Mouse (Mus musculus): ENCODE results near the gene Mamstr. TPM values are rescaled to one million over a fixed set of nuclear protein-coding genes. Genes with fewer than 3 reads are reported as not detected.

Gene Mamstr
- not detected for polyA plus RNA-seq (2014; fragmentation: Illumina TruSeq; extraction: RNeasy Lipid Tissue Mini Kit (QIAGEN cat#74804); ENCODE audit: low read depth, low replicate concordance)

GRCm38 (mm10) chr7:45639561-45640027, at the start of gene Mamstr:
Gene Mamstr, plus strand, starts transcription at chr7:45639977.

GRCm38 (mm10) chr7:45617042-45617695, 22.6 kb upstream of the Mamstr start, which contains the start of gene Fut1:
Gene Fut1, plus strand, starts transcription at chr7:45617289.

GRCm38 (mm10) chr7:45621443-45621842, 18.3 kb upstream of the Mamstr start, which contains the start of gene Izumo1:
Gene Izumo1, plus strand, starts transcription at chr7:45621811.

GRCm38 (mm10) chr7:45627261-45627660, 12.5 kb upstream of the Mamstr start, which contains the start of gene Rasip1:
Gene Rasip1, plus strand, starts transcription at chr7:45627488.

GRCm38 (mm10) chr7:45666161-45666560, 26.4 kb downstream of the Mamstr start, which contains the start of gene Fut2:
Gene Fut2, minus strand, starts transcription at chr7:45666394.

GRCm38 (mm10) chr7:45683396-45684050, 43.7 kb downstream of the Mamstr start, which contains the start of gene Ntn5:
Gene Ntn5, plus strand, starts transcription at chr7:45684022.

GRCm38 (mm10) chr7:45693921-45694591, 54.3 kb downstream of the Mamstr start, which contains the start of gene Sec1:
Gene Sec1, minus strand, starts transcription at chr7:45694402.

Other genes starting within 250 kb of the Mamstr start
- 40.0 TPM for gene Snrnp70, start 244.2 kb upstream of the Mamstr start, polyA plus RNA-seq (2014; fragmentation: Illumina TruSeq; extraction: RNeasy Lipid Tissue Mini Kit (QIAGEN cat#74804); ENCODE audit: low read depth, low replicate concordance)
- gene Kcna7, start 234.3 kb upstream of the Mamstr start, polyA plus RNA-seq (2014; fragmentation: Illumina TruSeq; extraction: RNeasy Lipid Tissue Mini Kit (QIAGEN cat#74804); ENCODE audit: low read depth, low replicate concordance): not detected
- gene Ntf5, start 226.3 kb upstream of the Mamstr start, polyA plus RNA-seq (2014; fragmentation: Illumina TruSeq; extraction: RNeasy Lipid Tissue Mini Kit (QIAGEN cat#74804); ENCODE audit: low read depth, low replicate concordance): 0.53 TPM
- gene Lhb, start 219.2 kb upstream of the Mamstr start, polyA plus RNA-seq (2014; fragmentation: Illumina TruSeq; extraction: RNeasy Lipid Tissue Mini Kit (QIAGEN cat#74804); ENCODE audit: low read depth, low replicate concordance): not detected
- 5.7 TPM for gene Gys1, start 205.1 kb upstream of the Mamstr start, polyA plus RNA-seq (2014; fragmentation: Illumina TruSeq; extraction: RNeasy Lipid Tissue Mini Kit (QIAGEN cat#74804); ENCODE audit: low read depth, low replicate concordance)
- gene Ruvbl2, start 201.9 kb upstream of the Mamstr start, polyA plus RNA-seq (2014; fragmentation: Illumina TruSeq; extraction: RNeasy Lipid Tissue Mini Kit (QIAGEN cat#74804); ENCODE audit: low read depth, low replicate concordance): 0.36 TPM
- gene Ftl1, start 180.1 kb upstream of the Mamstr start, polyA plus RNA-seq (2014; fragmentation: Illumina TruSeq; extraction: RNeasy Lipid Tissue Mini Kit (QIAGEN cat#74804); ENCODE audit: low read depth, low replicate concordance): 9.1 TPM
- 0.65 TPM for gene Bax, start 173.1 kb upstream of the Mamstr start, polyA plus RNA-seq (2014; fragmentation: Illumina TruSeq; extraction: RNeasy Lipid Tissue Mini Kit (QIAGEN cat#74804); ENCODE audit: low read depth, low replicate concordance)
- not detected for gene Tulp2, start 158.1 kb upstream of the Mamstr start, polyA plus RNA-seq (2014; fragmentation: Illumina TruSeq; extraction: RNeasy Lipid Tissue Mini Kit (QIAGEN cat#74804); ENCODE audit: low read depth, low replicate concordance)
- gene Gm45808, start 153.2 kb upstream of the Mamstr start, polyA plus RNA-seq (2014; fragmentation: Illumina TruSeq; extraction: RNeasy Lipid Tissue Mini Kit (QIAGEN cat#74804); ENCODE audit: low read depth, low replicate concordance): not detected
- gene Dhdh, start 151.2 kb upstream of the Mamstr start, polyA plus RNA-seq (2014; fragmentation: Illumina TruSeq; extraction: RNeasy Lipid Tissue Mini Kit (QIAGEN cat#74804); ENCODE audit: low read depth, low replicate concordance): 13.6 TPM
- gene Nucb1, start 129.6 kb upstream of the Mamstr start, polyA plus RNA-seq (2014; fragmentation: Illumina TruSeq; extraction: RNeasy Lipid Tissue Mini Kit (QIAGEN cat#74804); ENCODE audit: low read depth, low replicate concordance): 44.8 TPM
- 0.97 TPM for gene Ppp1r15a, start 113.7 kb upstream of the Mamstr start, polyA plus RNA-seq (2014; fragmentation: Illumina TruSeq; extraction: RNeasy Lipid Tissue Mini Kit (QIAGEN cat#74804); ENCODE audit: low read depth, low replicate concordance)
- gene Plekha4, start 113.6 kb upstream of the Mamstr start, polyA plus RNA-seq (2014; fragmentation: Illumina TruSeq; extraction: RNeasy Lipid Tissue Mini Kit (QIAGEN cat#74804); ENCODE audit: low read depth, low replicate concordance): not detected
- 5.9 TPM for gene Hsd17b14, start 85.1 kb upstream of the Mamstr start, polyA plus RNA-seq (2014; fragmentation: Illumina TruSeq; extraction: RNeasy Lipid Tissue Mini Kit (QIAGEN cat#74804); ENCODE audit: low read depth, low replicate concordance)
- gene Bcat2, start 69.8 kb upstream of the Mamstr start, polyA plus RNA-seq (2014; fragmentation: Illumina TruSeq; extraction: RNeasy Lipid Tissue Mini Kit (QIAGEN cat#74804); ENCODE audit: low read depth, low replicate concordance): 3.6 TPM
- not detected for gene Fgf21, start 24.5 kb upstream of the Mamstr start, polyA plus RNA-seq (2014; fragmentation: Illumina TruSeq; extraction: RNeasy Lipid Tissue Mini Kit (QIAGEN cat#74804); ENCODE audit: low read depth, low replicate concordance)
- gene Fut1, start 22.7 kb upstream of the Mamstr start, polyA plus RNA-seq (2014; fragmentation: Illumina TruSeq; extraction: RNeasy Lipid Tissue Mini Kit (QIAGEN cat#74804); ENCODE audit: low read depth, low replicate concordance): 0.16 TPM
- gene Izumo1, start 18.2 kb upstream of the Mamstr start, polyA plus RNA-seq (2014; fragmentation: Illumina TruSeq; extraction: RNeasy Lipid Tissue Mini Kit (QIAGEN cat#74804); ENCODE audit: low read depth, low replicate concordance): not detected
- gene Rasip1, start 12.5 kb upstream of the Mamstr start, polyA plus RNA-seq (2014; fragmentation: Illumina TruSeq; extraction: RNeasy Lipid Tissue Mini Kit (QIAGEN cat#74804); ENCODE audit: low read depth, low replicate concordance): not detected
- gene Fut2, start 26.4 kb downstream of the Mamstr start, polyA plus RNA-seq (2014; fragmentation: Illumina TruSeq; extraction: RNeasy Lipid Tissue Mini Kit (QIAGEN cat#74804); ENCODE audit: low read depth, low replicate concordance): not detected
- not detected for gene Ntn5, start 44.0 kb downstream of the Mamstr start, polyA plus RNA-seq (2014; fragmentation: Illumina TruSeq; extraction: RNeasy Lipid Tissue Mini Kit (QIAGEN cat#74804); ENCODE audit: low read depth, low replicate concordance)
- gene Sec1, start 54.4 kb downstream of the Mamstr start, polyA plus RNA-seq (2014; fragmentation: Illumina TruSeq; extraction: RNeasy Lipid Tissue Mini Kit (QIAGEN cat#74804); ENCODE audit: low read depth, low replicate concordance): not detected
- not detected for gene Car11, start 59.9 kb downstream of the Mamstr start, polyA plus RNA-seq (2014; fragmentation: Illumina TruSeq; extraction: RNeasy Lipid Tissue Mini Kit (QIAGEN cat#74804); ENCODE audit: low read depth, low replicate concordance)
- 1.5 TPM for gene Dbp, start 65.1 kb downstream of the Mamstr start, polyA plus RNA-seq (2014; fragmentation: Illumina TruSeq; extraction: RNeasy Lipid Tissue Mini Kit (QIAGEN cat#74804); ENCODE audit: low read depth, low replicate concordance)
- gene Rpl18, start 75.5 kb downstream of the Mamstr start, polyA plus RNA-seq (2014; fragmentation: Illumina TruSeq; extraction: RNeasy Lipid Tissue Mini Kit (QIAGEN cat#74804); ENCODE audit: low read depth, low replicate concordance): 0.65 TPM
- gene Sphk2, start 78.0 kb downstream of the Mamstr start, polyA plus RNA-seq (2014; fragmentation: Illumina TruSeq; extraction: RNeasy Lipid Tissue Mini Kit (QIAGEN cat#74804); ENCODE audit: low read depth, low replicate concordance): 0.32 TPM
- not detected for gene Fam83e, start 81.2 kb downstream of the Mamstr start, polyA plus RNA-seq (2014; fragmentation: Illumina TruSeq; extraction: RNeasy Lipid Tissue Mini Kit (QIAGEN cat#74804); ENCODE audit: low read depth, low replicate concordance)
- gene Spaca4, start 85.8 kb downstream of the Mamstr start, polyA plus RNA-seq (2014; fragmentation: Illumina TruSeq; extraction: RNeasy Lipid Tissue Mini Kit (QIAGEN cat#74804); ENCODE audit: low read depth, low replicate concordance): not detected
- gene Lmtk3, start 143.8 kb downstream of the Mamstr start, polyA plus RNA-seq (2014; fragmentation: Illumina TruSeq; extraction: RNeasy Lipid Tissue Mini Kit (QIAGEN cat#74804); ENCODE audit: low read depth, low replicate concordance): not detected
- gene Sult2b1, start 144.7 kb downstream of the Mamstr start, polyA plus RNA-seq (2014; fragmentation: Illumina TruSeq; extraction: RNeasy Lipid Tissue Mini Kit (QIAGEN cat#74804); ENCODE audit: low read depth, low replicate concordance): not detected
- gene Cyth2, start 174.6 kb downstream of the Mamstr start, polyA plus RNA-seq (2014; fragmentation: Illumina TruSeq; extraction: RNeasy Lipid Tissue Mini Kit (QIAGEN cat#74804); ENCODE audit: low read depth, low replicate concordance): 10.8 TPM
- gene Kcnj14, start 184.8 kb downstream of the Mamstr start, polyA plus RNA-seq (2014; fragmentation: Illumina TruSeq; extraction: RNeasy Lipid Tissue Mini Kit (QIAGEN cat#74804); ENCODE audit: low read depth, low replicate concordance): not detected
- gene Grwd1, start 191.0 kb downstream of the Mamstr start, polyA plus RNA-seq (2014; fragmentation: Illumina TruSeq; extraction: RNeasy Lipid Tissue Mini Kit (QIAGEN cat#74804); ENCODE audit: low read depth, low replicate concordance): 1.0 TPM
- gene Kdelr1, start 232.8 kb downstream of the Mamstr start, polyA plus RNA-seq (2014; fragmentation: Illumina TruSeq; extraction: RNeasy Lipid Tissue Mini Kit (QIAGEN cat#74804); ENCODE audit: low read depth, low replicate concordance): 78.5 TPM
- not detected for gene Grin2d, start 238.4 kb downstream of the Mamstr start, polyA plus RNA-seq (2014; fragmentation: Illumina TruSeq; extraction: RNeasy Lipid Tissue Mini Kit (QIAGEN cat#74804); ENCODE audit: low read depth, low replicate concordance)